Mouse (Mus musculus) 416B (cell line): Measurements from ENCODE around the gene Mrps23.

Experiments used
- DNase-seq: peaks from one replicate; pipeline ENCODE4 v3.0.0; 2011; ENCODE audit warnings: low read depth

Mrps23 gene

DNA sequence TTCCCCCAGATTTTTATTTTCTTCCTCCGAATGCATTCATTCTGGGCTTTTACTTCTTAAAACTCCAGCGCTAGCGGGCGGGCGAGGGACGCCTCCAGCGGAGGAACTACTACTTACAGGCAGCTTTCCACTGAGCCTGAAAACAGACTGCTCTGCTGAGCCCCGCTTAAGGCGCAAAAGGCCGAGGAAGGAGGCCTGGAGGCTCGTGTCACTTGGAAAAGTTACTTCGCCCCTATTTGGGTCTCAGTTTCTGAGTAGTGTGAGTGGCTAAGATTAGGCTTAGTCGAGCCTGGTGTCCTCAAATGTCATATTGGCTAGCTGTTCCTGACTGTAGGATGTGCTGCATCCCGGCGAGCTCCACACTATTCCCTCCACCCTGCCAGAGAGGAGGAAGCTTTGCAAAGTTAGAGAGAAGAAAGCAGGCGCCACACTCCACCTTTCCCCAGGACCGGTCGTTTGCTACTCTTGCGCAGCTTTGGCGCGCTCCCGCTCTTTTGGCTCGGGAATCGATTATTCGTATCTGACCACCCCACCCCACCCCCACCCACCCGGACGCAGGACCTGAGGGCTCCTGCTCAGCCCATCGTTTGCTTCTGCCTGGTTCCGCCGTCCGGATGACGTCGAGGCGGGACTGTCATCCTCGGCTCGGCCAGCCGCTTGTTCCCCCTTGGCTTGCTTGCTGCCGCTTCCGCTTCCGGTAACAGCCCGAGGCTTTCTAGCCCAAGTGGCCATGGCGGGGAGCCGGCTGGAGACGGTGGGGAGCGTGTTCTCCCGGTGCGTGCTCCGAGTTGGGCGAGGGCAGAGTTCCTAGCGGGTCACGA, at the start of gene Mrps23:
Gene Mrps23 (plus strand): TSS at position 677 of the 821 bp plus-strand sequence.
- DNase-seq = peak; percentile 96

DNA sequence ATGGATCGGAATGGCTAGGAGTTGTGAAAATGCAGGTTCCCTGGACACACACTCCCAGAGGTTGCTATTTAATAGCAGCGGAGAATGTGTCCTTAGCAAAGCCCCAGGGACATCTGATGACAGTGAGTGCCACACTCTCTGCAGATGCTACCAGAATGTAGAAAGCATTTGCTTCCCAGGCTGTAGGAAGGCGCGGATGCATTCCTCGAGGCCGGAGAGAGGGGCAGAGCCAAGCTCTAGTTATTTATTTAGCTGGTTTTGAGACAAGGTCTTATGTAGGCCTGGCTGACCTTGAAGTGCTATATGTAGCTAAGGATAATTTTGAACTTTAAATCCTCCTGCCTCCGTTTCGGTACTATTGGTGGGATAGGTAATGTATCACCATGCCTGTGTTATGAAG, 49.7 kb upstream of the Mrps23 start:
- no peak for DNase-seq

DNA sequence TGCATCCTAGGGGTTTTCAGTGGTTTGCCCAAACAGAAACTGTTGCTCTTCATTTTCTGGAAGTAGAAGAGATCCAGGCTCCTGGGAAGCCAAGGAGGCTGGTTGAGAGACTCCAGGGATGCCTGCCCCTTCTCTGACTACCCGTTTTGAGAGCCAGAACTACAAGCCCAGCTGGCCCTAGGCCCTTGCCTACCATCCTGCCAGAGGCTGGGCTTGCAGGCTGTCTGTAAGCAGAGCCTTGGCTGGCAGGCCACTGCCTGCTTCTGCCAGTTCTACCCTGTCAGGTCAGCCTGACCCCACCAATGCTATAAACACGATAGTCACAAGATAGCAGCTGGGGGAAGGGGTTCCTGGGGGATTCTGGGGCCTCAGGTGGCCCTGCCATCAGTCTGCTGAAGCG, 48.7 kb upstream of the Mrps23 start:
- DNase-seq = no peak

DNA sequence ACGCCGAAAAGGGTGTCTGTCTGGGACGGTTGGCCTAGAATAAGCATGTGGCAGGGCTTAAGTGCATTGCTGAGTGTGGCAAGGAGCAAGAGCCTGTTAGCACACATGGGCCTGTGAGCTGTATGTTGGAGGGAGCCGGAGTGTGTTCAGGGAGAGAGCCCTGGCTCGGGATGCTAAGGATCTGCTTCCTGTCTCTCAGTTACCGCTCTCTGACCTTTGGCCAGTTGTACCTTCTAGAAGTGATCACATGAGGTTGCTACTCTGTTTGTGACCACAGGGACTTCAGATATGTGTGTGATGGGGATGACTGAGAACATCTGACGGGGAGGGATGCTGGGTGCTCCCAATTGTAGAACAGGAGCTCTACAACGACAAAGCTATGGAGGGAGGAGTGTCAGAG, 48.2 kb upstream of the Mrps23 start:
- DNase-seq = no peak

DNA sequence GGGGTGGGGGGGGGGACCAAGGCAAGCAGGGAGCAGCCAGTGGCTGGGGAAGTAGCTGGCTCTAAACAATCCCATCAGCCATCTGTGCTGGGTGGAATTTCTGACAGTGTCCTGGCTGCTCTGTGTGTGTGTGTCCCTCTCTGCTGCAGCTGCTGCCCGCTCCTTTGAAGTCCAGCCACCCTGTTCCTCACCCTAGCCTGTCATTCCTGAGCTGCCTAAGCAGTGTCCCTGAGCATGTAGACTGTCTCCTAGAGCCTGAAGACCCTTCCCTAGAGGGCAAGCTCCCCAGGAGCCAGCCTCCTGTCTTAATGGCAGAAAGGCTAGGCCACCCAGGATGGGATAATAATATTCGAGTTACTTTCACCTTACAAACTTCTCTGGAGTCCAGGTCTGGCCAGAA, 47.8 kb upstream of the Mrps23 start:
- no peak for DNase-seq

DNA sequence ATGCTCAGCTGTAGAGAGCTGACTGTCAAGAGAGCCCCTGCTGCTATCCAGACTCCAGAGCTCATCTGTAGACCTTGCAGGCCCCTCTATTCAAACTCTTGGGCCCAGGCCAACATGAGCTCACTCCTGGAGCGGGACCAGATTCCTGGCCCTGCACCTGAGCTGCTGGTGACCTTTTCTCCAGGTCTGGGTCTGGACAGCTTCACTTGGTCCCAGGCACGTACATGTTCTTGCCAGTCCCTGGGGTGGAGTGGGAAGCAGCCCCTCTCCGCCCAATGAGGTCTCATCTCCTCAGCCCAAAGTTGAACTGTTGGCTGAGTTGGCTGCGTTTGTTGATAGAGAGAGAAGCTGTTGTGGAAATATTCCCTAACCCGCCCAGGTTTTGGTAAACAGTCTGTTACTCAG, 45.3 kb upstream of the Mrps23 start:
- no peak for DNase-seq

DNA sequence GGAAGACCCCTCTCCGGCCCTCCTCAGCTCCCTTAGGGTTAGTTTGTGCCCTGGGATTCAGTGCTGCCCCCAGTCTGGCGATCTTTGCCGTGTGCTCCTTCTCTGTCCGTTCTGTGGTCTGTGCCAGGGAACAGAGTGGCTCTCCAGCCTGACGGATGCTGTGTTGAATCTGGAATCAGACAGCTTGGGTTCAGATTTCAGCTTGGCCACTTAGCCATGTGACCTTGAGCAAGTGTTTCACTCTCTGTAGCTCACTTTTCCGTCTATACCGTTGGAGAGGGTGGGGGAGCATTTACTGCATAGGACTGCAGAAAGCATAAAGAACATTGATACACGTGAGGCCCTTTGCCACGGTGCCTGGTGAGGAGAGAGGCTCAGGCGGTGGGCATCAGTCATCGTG, 44.8 kb upstream of the Mrps23 start:
- DNase-seq = no peak

DNA sequence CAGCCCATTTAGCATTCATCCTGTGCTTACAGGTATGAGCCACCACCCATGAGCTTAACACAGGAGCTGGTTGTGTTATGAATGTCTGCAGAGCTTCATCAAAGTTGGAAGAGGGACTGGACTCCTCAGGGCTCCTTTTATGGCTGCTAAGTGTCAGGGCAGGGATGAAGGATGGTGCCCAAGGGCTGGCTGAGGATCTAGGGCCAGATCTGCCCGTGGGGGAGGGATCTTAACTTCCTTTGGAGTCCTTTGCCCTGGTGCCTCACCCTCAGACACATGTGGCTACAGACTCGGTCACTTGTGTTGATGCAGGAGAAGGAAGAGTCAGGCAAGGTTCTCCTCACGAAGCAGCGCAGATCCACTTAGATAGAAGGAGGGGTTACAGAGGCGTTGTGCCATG, 43.9 kb upstream of the Mrps23 start:
- DNase-seq = peak; percentile 54

DNA sequence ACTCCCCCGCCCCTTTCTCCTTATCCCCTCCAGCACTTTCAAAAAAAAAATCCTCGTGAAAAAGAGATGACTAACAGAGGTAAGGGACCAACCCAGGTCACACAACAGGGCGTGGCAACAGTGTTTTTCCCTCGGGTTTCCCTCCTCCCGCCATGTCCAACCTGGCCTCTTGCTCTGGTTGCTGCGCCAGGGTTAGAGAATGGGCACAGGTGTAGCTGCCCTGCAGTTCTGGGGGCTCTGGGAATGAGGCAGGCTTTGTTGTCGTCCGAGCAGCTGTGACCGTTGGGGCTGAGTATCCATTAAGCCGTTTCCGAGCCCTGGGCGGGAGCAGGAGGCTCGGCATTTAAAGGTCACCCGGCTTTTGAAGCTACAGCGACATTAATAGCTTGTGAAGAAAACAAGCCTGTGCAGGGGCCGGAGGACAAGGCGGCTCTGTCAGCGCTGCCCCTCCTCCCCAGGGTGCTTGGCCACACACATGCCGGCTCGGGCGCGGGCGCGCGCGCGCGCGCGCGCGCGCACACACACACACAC, 43.1 kb upstream of the Mrps23 start:
- peak; percentile 96 for DNase-seq

DNA sequence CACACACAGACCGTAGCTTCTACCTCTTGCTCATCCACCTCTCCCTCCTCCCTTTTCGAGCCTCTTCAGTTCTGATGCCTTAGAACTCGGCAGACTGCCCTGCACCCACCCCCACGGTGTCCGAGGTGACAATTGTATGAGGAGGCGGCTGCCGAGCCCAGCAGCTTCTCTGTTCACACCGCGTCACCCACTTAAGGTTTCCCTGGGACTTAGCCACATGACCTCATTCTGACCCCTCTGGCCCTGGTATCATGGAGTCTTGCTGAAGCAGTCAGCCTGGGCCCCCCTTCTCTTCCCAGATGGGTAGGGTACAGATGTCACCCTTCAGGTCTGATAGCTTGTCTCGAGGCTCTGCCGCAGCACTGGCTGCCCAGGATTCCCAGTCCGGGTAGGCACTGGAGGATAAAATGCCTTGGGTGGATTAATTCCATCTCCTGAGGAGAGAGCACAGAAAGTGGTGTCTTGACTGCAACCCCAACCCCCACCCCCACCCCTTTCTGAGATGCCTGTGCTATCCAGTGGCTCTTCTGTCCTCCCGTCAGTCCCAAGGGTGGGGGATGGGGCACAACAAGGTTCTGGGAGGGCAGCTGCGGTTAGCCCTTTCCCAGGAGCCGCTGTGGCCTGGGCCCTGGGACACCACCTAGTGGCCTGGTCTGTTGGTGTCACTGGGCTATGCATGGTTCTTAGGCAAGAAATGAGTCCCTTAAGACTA, 42.4 kb upstream of the Mrps23 start:
- DNase-seq = peak; percentile 97

DNA sequence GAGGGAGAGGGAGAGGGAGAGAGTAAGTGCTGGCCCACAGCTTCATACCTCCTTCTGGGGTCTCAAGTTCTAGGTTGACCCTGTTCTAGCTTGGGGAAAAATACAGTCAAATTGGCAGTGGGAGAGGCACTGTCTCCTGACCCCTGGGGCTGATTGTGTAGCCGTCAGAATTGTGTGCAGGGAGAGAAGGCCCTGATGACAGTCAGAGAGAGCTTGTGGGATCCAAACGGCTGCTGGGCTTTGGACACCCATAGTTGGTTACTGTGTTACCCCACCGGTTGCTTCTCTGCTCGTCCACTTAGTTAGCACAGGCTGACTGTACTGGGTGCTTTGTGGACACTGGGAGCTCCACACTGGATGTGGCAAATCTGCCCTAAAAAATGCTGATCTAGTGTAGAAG, 41.4 kb upstream of the Mrps23 start:
- peak; percentile 41 for DNase-seq

DNA sequence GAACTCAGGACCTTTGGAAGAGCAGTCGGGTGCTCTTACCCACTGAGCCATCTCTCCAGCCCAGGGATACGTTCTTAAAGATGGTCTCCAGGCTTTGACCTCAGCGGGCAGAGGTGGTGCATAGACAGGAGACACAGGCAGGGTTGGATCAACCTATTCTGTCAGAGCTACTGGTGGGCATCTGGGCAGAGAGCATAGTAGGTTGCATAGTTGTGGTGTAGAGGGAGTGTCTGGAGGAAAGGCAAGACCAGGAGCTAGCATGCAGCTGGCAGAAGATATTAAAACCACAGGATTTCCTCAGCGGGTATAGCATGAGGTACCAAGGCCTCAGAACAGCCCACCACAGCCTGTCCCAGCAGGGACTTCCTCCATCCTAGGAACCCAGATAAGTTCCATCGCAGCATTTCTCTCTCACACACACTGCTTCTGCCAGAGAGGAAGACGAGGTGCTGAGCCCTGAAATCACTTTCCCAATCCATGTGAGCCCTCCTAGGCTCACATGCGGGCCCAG, 39.9 kb upstream of the Mrps23 start:
- peak; percentile 99 for DNase-seq

DNA sequence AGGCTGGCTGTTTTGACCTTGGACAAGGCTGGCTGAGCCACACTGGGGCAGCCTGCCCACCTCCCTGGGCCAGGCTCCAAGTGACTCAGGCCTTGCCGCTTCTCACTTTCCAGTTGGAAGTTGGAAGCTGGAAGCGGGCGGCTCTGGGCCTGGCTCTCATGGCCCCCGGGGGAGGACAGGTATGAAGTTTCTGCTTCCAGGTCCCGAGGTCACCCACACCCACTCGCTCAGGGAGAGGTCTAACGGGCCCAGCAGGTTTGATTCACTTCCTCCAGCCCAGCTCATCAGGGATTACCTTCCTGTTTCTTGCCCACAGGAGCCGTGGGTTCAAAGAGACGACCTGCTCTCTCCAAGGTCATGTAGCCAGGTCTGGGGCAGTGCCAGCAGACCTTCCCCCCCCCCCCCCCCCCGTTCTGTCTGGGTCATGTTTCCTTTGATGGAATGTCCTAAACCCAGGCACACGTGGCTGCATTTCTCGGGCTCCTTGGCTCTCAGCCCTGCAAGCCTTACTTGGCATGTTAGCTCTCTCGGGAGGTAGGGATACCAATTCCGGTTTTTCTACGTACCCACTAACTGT, 39.3 kb upstream of the Mrps23 start:
- peak; percentile 96 for DNase-seq

DNA sequence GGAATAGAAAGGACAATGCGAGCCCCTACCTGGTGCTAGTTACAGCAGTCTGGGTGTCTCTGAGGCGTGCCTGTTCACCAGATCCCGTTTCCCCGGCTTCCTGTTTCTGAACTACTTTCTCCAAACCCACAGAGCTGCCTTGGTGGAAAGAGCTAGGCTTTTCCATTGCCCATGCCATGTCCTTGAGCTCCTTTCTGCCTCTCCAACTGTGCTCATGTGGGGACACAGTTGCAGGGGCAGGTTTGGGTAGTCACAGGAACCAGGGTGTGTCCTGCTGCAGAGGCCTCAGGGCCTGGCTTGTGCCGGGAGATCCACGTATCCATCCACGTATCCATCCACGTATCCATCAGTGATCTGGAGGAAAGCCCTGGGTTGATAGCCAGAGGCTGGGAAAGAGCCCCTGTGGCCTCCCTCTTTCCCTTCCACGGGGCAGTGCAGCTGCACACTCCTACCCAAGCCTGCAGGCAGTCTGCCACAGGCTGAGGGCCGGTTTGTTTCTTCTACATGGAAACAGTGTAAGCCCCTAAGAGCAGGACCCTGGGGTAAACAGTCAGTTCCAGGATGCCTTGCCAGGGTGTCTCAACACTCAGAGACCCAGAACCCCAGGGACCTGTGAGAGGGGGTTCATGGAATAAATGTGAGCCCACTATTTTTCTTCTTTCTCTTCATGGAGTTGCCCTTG, 38.4 kb upstream of the Mrps23 start:
- DNase-seq = peak; percentile 60

DNA sequence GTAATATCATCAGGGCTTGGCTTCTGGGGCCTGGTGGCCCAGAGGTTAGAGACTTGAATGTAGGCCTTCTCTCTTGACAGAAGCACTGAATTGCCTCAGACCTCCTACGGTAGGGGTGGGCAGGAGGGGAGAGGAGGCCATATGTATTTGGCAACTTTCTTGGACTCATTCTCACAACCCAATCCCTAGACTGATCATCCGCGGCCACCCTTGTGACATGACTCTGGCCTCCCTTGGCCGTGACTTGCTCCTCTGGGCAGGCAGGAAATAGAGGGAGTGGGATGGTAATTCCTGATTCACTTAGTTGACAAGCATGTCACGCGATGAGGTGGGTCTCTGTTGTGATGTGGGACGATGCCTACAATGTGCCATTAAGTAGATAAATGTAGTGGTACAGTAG, 37.7 kb upstream of the Mrps23 start:
- DNase-seq = no peak

DNA sequence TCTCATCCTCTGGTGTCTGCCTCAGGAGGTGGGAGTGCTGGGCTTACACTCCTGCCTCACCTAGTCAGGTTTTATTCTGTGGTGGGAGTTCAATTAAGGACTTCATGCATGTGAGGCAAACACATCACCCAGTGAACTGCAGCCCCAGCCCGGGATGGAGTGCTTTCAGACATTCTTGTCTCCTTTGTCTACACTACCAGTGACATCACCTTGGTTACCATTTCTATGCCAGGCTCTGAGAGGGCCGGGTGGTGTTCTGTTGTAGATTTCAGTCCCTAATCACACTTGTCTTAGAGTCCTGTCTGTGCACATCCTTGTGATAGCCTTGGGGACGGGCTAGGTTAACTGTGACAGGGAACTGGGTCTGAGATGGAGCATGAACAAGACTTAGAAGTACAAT, 35.6 kb upstream of the Mrps23 start:
- no peak for DNase-seq

DNA sequence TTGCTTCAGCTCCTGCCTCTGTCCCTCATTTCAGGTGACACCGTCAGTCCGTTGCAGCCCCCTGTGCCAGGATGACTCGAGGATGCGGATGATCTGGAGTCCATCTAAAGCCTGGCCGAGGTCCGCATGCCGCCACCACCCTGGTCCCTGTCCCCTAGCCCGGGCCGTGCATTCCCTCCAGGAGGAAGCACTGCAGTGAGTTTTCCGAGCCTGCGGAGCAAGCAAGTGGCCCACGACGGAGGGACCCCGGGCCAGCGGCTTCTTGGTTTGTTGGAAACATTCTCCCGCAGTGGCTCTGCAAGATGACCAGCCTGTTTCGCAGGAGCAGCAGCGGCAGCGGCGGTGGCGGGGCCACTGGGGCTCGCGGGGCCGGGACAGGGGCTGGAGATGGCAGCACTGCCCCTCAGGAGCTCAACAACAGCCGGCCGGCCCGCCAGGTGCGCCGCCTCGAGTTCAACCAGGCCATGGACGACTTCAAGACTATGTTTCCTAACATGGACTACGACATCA, 34.6 kb upstream of the Mrps23 start:
- no peak for DNase-seq

DNA sequence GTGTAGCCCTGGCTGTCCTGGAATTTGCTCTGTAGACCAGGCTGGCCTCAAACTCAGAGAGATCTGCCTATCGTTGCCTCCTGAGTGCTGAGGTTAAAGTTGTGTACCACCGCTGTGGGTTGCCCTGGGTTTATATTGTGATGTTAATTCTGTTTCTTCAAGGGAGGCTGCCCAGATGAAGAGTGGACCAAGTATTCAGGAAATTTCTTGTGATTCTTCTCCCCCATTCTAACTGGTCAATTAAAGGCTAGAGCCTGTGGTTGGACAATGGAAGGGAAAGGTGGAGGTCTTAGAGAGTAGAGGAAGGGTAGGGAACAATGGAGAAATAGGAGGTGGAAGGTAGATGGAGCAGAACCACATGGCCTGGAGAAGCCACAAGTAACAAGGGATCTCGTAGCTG, 33.6 kb upstream of the Mrps23 start:
- DNase-seq = no peak

DNA sequence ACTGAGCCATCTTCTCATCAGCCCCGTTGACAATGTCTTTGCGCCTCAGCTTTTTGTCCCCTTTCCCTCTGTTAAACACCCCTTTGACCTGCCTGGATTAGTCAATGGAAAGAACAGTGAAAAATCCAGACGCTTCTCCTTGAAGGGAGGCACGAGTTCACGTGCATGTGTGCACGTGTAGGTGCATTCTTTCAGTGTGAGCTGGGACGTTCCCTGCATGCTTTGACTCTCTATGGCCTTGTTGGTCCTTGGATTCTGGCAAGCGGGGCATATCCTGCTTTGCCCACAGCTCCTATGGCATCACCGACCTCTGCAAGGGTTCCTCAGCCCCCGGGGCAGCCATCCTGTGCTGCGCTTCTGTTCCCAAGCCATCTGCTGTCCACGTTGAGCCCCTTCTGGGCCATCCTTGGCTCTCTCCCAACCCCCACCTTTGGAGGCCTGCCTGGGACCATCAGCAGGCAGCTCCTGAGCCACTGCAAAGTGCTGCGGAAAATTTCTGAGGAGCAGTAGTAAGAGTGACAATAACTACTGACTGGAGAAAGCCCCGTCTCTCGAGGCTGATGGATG, 32.2 kb upstream of the Mrps23 start:
- DNase-seq = no peak

DNA sequence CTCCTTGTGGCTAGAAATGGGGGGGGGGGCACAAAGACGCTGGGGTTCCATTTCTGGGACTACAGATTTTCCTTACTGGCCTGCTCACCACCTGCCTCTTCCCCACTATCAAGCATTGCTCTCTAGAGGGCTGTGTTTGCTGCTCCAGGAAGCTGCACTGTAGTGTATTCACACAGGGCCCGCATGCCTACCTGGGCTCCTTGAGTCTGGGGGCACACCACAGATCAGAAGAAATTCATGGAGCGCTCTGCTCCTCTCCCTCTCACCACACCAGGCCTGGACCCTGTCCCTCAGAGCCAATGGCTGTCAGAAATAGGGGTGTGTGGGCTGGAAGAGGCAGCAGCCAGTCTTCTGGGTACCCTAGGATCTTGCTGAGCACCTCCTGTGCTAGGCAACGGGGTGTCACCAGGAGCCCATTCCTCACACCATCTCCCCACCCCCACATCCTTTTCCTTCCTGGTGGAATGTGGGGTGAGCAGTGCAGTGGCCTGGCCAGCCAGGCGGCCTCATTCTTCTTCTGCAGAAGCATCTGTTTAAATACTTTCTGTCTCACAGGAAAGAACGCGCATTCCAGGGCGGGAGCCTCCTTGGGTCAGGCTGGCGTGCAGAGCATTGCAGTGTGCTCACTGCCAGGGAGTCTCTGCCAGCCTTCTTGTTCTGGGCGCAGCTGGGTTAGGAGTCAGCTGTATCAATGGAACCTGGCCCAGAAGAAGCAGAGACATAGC, 31.4 kb upstream of the Mrps23 start:
- DNase-seq = peak; percentile 28
